In genomic region chr19:4837049-4837448, GRCm38 (mm10) we compare ENCODE assay signal across 22 mouse cellular contexts. TPM values are rescaled to one million over a fixed set of nuclear protein-coding genes. Genes with fewer than 3 reads are reported as not detected.
DNase-seq lines count a peak whose midpoint lies in the region; ATAC-seq and TF ChIP-seq lines count a peak whose summit lies in the region.
"Had no signal": no experiment of that assay in that cellular context is flagged by ENCODE, and none has a peak within 500 bp of the region (broad histone marks: within the 10 kb centered on the region; RNA-seq: fewer than 3 reads in every experiment).

No protein-coding gene starts in this region.

- H3K4me2 ChIP-seq in liver, postnatal 0 days (ENCODE audit: low read depth, low read length), result peak overlapping the region; percentile 100; the same call in 1 of the 2 replicates
- no peak overlapping the region for H3K4me2 ChIP-seq in liver, embryonic 12.5 days
- H3K4me2 ChIP-seq: embryonic facial prominence, embryonic 12.5 days; forebrain, embryonic 13.5 days; forebrain, embryonic 15.5 days had no signal

- H3K9me3 ChIP-seq in liver, postnatal 0 days (ENCODE audit: low read length), result no peaks in the 10 kb centered on the region
- H3K9me3 ChIP-seq in liver, embryonic 12.5 days (replicated peaks), result no peaks in the 10 kb centered on the region
- H3K9me3 ChIP-seq: embryonic facial prominence, embryonic 10.5 days; embryonic facial prominence, embryonic 12.5 days; forebrain, embryonic 13.5 days; forebrain, embryonic 15.5 days; G1E had no signal

- 85% methylated on average over 6 of the region's 6 CpGs for WGBS in liver, postnatal 0 days (ENCODE audit: insufficient replicate concordance)
- WGBS in liver, embryonic 12.5 days (ENCODE audit: insufficient replicate concordance), result 87% methylated on average over 6 of the region's 6 CpGs

- peaks cover 17% of the 10 kb centered on the region for H3K27me3 ChIP-seq in liver, postnatal 0 days (ENCODE audit: insufficient read depth, low read length)
- peaks cover 27% of the 10 kb centered on the region for H3K27me3 ChIP-seq in liver, embryonic 12.5 days (replicated peaks)

- peaks cover 8% of the 10 kb centered on the region; the same call in 1 of the 2 replicates for H3K36me3 ChIP-seq in liver, postnatal 0 days (replicated peaks; ENCODE audit: insufficient read depth, low read length)
- peaks cover 19% of the 10 kb centered on the region for H3K36me3 ChIP-seq in liver, embryonic 12.5 days
- H3K36me3 ChIP-seq: forebrain, embryonic 15.5 days had no signal

- H3K27ac ChIP-seq in gastrocnemius, adult 2 months, result no peak overlapping the region
- H3K27ac ChIP-seq in liver, postnatal 0 days (ENCODE audit: low read depth), result peak overlapping the region; percentile 89
- H3K27ac ChIP-seq in liver, embryonic 12.5 days, result no peak overlapping the region
- H3K27ac ChIP-seq: embryonic facial prominence, embryonic 10.5 days; embryonic facial prominence, embryonic 12.5 days; forebrain, embryonic 13.5 days; forebrain, embryonic 15.5 days had no signal

- H3K4me3 ChIP-seq in gastrocnemius, adult 2 months, result no peak overlapping the region
- H3K4me3 ChIP-seq in liver, postnatal 0 days (ENCODE audit: low read depth, low read length), result no peak overlapping the region
- no peak overlapping the region for H3K4me3 ChIP-seq in liver, embryonic 12.5 days
- H3K4me3 ChIP-seq: embryonic facial prominence, embryonic 10.5 days; embryonic facial prominence, embryonic 12.5 days; forebrain, embryonic 13.5 days; forebrain, embryonic 15.5 days had no signal

- TF ChIP-seq CTCF in gastrocnemius, adult 2 months (IDR thresholded peaks at IDR 0.05), result no peak
- no peak for TF ChIP-seq CTCF in liver, postnatal 0 days (IDR thresholded peaks at IDR 0.05; ENCODE audit: low read depth)

- TF ChIP-seq EP300 in liver, postnatal 0 days (IDR thresholded peaks at IDR 0.05; ENCODE audit: low read depth), result no peak

- peaks cover 28% of the 10 kb centered on the region for H3K4me1 ChIP-seq in liver, postnatal 0 days (ENCODE audit: insufficient read depth)
- peaks cover 48% of the 10 kb centered on the region for H3K4me1 ChIP-seq in liver, embryonic 12.5 days

- no peak overlapping the region for H3K9ac ChIP-seq in liver, postnatal 0 days (replicated peaks)
- no peak overlapping the region for H3K9ac ChIP-seq in liver, embryonic 12.5 days
- H3K9ac ChIP-seq: embryonic facial prominence, embryonic 12.5 days; forebrain, embryonic 13.5 days; forebrain, embryonic 15.5 days had no signal

- intact Hi-C loops in gastrocnemius, adult 2 months (cut with DNase I), result no loop called here

- no peak for ATAC-seq in liver, postnatal 0 days
- ATAC-seq in liver, embryonic 12.5 days, result no peak
- ATAC-seq: activated CD4-positive, CD25-positive, alpha-beta regulatory T cell, adult 4 months; CD4-positive, CD25-positive, alpha-beta regulatory T cell, adult 4 months; forebrain, embryonic 13.5 days; forebrain, embryonic 15.5 days; Patski had no signal

- peak; percentile 56 for DNase-seq in gastrocnemius, adult 2 months
- no peak for DNase-seq in gastrocnemius, adult 18-20 months (ENCODE audit: low spot score)
- DNase-seq in kidney, adult 9 months, result peak; percentile 27
- no peak for DNase-seq in kidney, postnatal 10 days
- DNase-seq in liver, postnatal 0 days, result no peak
- DNase-seq: adrenal gland, adult 8-10 months; adrenal gland, postnatal 14 days; adrenal gland, postnatal 36 days; B cell, adult 2 months; cerebellum, adult 11-12 months; cerebellum, adult 2 months; cerebellum, adult 9-10 months had no signal

RNA-seq across cellular contexts. Expression of gene Ccs, which starts 2.1 kb away (rescaled TPM):
- 10 to 100 TPM; 17.4 to 24.8 TPM for total RNA-seq in gastrocnemius, adult 2 months (2021)
- 10 to 100 TPM; 20.0 to 24.1 TPM for total RNA-seq in gastrocnemius, adult 18-20 months (2021)
- polyA plus RNA-seq in liver, postnatal 0 days (2015; fragmentation: Nextera tagmentation; extraction: Ambion mirVana), result 144 and 154 TPM in 2 replicates
- 40.3 and 43.6 TPM in 2 replicates for polyA plus RNA-seq in liver, embryonic 12.5 days (2016; fragmentation: Nextera tagmentation; extraction: Ambion mirVana)

RNA-seq across cellular contexts. Expression of gene Ccdc87, which starts 2.1 kb away (rescaled TPM):
- not detected for total RNA-seq in gastrocnemius, adult 2 months (2021)
- total RNA-seq in gastrocnemius, adult 18-20 months (2021), result not detected
- polyA plus RNA-seq in liver, postnatal 0 days (2015; fragmentation: Nextera tagmentation; extraction: Ambion mirVana), result not detected in 2 replicates
- polyA plus RNA-seq in liver, embryonic 12.5 days (2016; fragmentation: Nextera tagmentation; extraction: Ambion mirVana), result not detected in 2 replicates
- total RNA-seq: CH12.LX had no signal
- polyA plus RNA-seq: activated CD4-positive, CD25-positive, alpha-beta regulatory T cell, adult 4 months; CD4-positive, CD25-positive, alpha-beta regulatory T cell, adult 4 months; G1E had no signal

RNA-seq across cellular contexts. Expression of gene Ctsf, which starts 17.9 kb away (rescaled TPM):
- 10 to 100 TPM; 24.8 to 41.9 TPM for total RNA-seq in gastrocnemius, adult 2 months (2021)
- total RNA-seq in gastrocnemius, adult 18-20 months (2021), result 10 to 100 TPM; 26.6 to 30.1 TPM
- 49.4 and 54.4 TPM in 2 replicates for polyA plus RNA-seq in liver, postnatal 0 days (2015; fragmentation: Nextera tagmentation; extraction: Ambion mirVana)
- 13.1 and 17.8 TPM in 2 replicates for polyA plus RNA-seq in liver, embryonic 12.5 days (2016; fragmentation: Nextera tagmentation; extraction: Ambion mirVana)
- total RNA-seq: CH12.LX had no signal

RNA-seq across cellular contexts. Expression of gene Rbm14, which starts 25.6 kb away (rescaled TPM):
- total RNA-seq in gastrocnemius, adult 2 months (2021), result 10 to 100 TPM; 10.4 to 13.6 TPM
- 10 to 100 TPM in 1 of 2 experiments, 1 to 10 TPM in 1; 8.0 to 10.5 TPM for total RNA-seq in gastrocnemius, adult 18-20 months (2021)
- 14.6 and 16.4 TPM in 2 replicates for polyA plus RNA-seq in liver, postnatal 0 days (2015; fragmentation: Nextera tagmentation; extraction: Ambion mirVana)
- polyA plus RNA-seq in liver, embryonic 12.5 days (2016; fragmentation: Nextera tagmentation; extraction: Ambion mirVana), result 62.0 and 63.5 TPM in 2 replicates

RNA-seq across cellular contexts. Expression of gene Gm21992, which starts 25.6 kb away (rescaled TPM):
- total RNA-seq in gastrocnemius, adult 2 months (2021), result 10 to 100 TPM; 11.3 to 14.0 TPM
- total RNA-seq in gastrocnemius, adult 18-20 months (2021), result 10 to 100 TPM in 1 of 2 experiments, 1 to 10 TPM in 1; 6.8 to 12.7 TPM
- 8.2 and 13.1 TPM in 2 replicates for polyA plus RNA-seq in liver, postnatal 0 days (2015; fragmentation: Nextera tagmentation; extraction: Ambion mirVana)
- polyA plus RNA-seq in liver, embryonic 12.5 days (2016; fragmentation: Nextera tagmentation; extraction: Ambion mirVana), result 18.1 and 18.9 TPM in 2 replicates

Comparison
In these comparisons a context has a peak if more than half of its experiments do, and no peak if none do; other contexts are left out.
1. DNase-seq: peak in gastrocnemius, adult 2 months (single experiment) and kidney, adult 9 months (single experiment); none in gastrocnemius, adult 18-20 months (single experiment), kidney, postnatal 10 days (single experiment) and liver, postnatal 0 days (single experiment).